ENCODE assay signal across 8 mouse cellular contexts in genomic region chr17:35824402-35824801, GRCm38 (mm10). TPM values are rescaled to one million over a fixed set of nuclear protein-coding genes. Genes with fewer than 3 reads are reported as not detected.
A peak's percentile ranks its signal among the peaks of the same experiment; 100 is the strongest.
DNase-seq lines count a peak whose midpoint lies in the region; ATAC-seq and TF ChIP-seq lines count a peak whose summit lies in the region.

No protein-coding gene starts in this region.

- TF ChIP-seq CTCF in forebrain, postnatal 0 days (IDR thresholded peaks at IDR 0.05; ENCODE audit: low read depth): peak; percentile 38

- no peaks in the 10 kb centered on the region for H3K27me3 ChIP-seq in kidney, embryonic 14.5 days (ENCODE audit: control insufficient read depth, insufficient read depth, low read length)
- H3K27me3 ChIP-seq in kidney, embryonic 16.5 days (ENCODE audit: insufficient read depth, low read length): 0 out of 2 replicates have a peak, but pooled peaks cover 3% of the 10 kb centered on the region
- H3K27me3 ChIP-seq in forebrain, postnatal 0 days (ENCODE audit: insufficient read depth, low read length): no peaks in the 10 kb centered on the region
- no peaks in the 10 kb centered on the region for H3K27me3 ChIP-seq in liver, embryonic 15.5 days

- no peak overlapping the region for H3K4me2 ChIP-seq in kidney, embryonic 14.5 days (replicated peaks; ENCODE audit: low read depth, low read length)
- H3K4me2 ChIP-seq in kidney, embryonic 16.5 days (replicated peaks; ENCODE audit: low read depth, low read length): no peak overlapping the region
- H3K4me2 ChIP-seq in forebrain, postnatal 0 days (ENCODE audit: low read depth): peak overlapping the region; percentile 80
- H3K4me2 ChIP-seq in liver, embryonic 15.5 days: peak overlapping the region; percentile 98

- 61% methylated on average over 7 of the region's 7 CpGs for WGBS in kidney, embryonic 14.5 days
- 60% methylated on average over 7 of the region's 7 CpGs for WGBS in kidney, embryonic 16.5 days
- 67% methylated on average over 7 of the region's 7 CpGs for WGBS in forebrain, postnatal 0 days
- 59% methylated on average over 7 of the region's 7 CpGs for WGBS in liver, embryonic 15.5 days (ENCODE audit: insufficient replicate concordance)

- DNase-seq in MN1 (ENCODE audit: low spot score): peak; percentile 70
- no peak for DNase-seq in forebrain, postnatal 0 days
- DNase-seq in gastrocnemius, postnatal 25 days: no peak
- no peak for DNase-seq in urinary bladder, postnatal 36 days (ENCODE audit: low spot score in 2 of 2)

- ATAC-seq in kidney, embryonic 14.5 days (ENCODE audit: low FRiP score, low TSS enrichment): no peak
- no peak for ATAC-seq in kidney, embryonic 16.5 days (ENCODE audit: low FRiP score, low TSS enrichment)
- ATAC-seq in forebrain, postnatal 0 days: no peak
- no peak for ATAC-seq in liver, embryonic 15.5 days (ENCODE audit: insufficient read depth)
- no peak for ATAC-seq in frontal cortex, adult (ENCODE audit: low TSS enrichment)

- H3K4me1 ChIP-seq in kidney, embryonic 14.5 days (ENCODE audit: control insufficient read depth, insufficient read depth, low read length): no peaks in the 10 kb centered on the region
- H3K4me1 ChIP-seq in kidney, embryonic 16.5 days (ENCODE audit: insufficient read depth, low read length): peaks cover 28% of the 10 kb centered on the region
- peaks cover 14% of the 10 kb centered on the region for H3K4me1 ChIP-seq in forebrain, postnatal 0 days (ENCODE audit: insufficient read depth)
- peaks cover 77% of the 10 kb centered on the region for H3K4me1 ChIP-seq in liver, embryonic 15.5 days (replicated peaks)

- H3K9me3 ChIP-seq in kidney, embryonic 14.5 days (ENCODE audit: control insufficient read depth, low read length): no peaks in the 10 kb centered on the region
- no peaks in the 10 kb centered on the region; the same call in 1 of the 2 replicates for H3K9me3 ChIP-seq in kidney, embryonic 16.5 days (ENCODE audit: low read length)
- no peaks in the 10 kb centered on the region for H3K9me3 ChIP-seq in forebrain, postnatal 0 days (ENCODE audit: low read length)
- no peaks in the 10 kb centered on the region for H3K9me3 ChIP-seq in liver, embryonic 15.5 days (replicated peaks)

- H3K36me3 ChIP-seq in kidney, embryonic 14.5 days (ENCODE audit: control insufficient read depth, insufficient read depth, low read length): peaks cover 19% of the 10 kb centered on the region; the same call in 1 of the 2 replicates
- H3K36me3 ChIP-seq in kidney, embryonic 16.5 days (ENCODE audit: insufficient read depth, low read length): peaks cover 21% of the 10 kb centered on the region
- peaks cover 14% of the 10 kb centered on the region for H3K36me3 ChIP-seq in forebrain, postnatal 0 days (ENCODE audit: insufficient read depth)
- H3K36me3 ChIP-seq in liver, embryonic 15.5 days (replicated peaks): peaks cover 45% of the 10 kb centered on the region

- H3K27ac ChIP-seq in kidney, embryonic 14.5 days (ENCODE audit: low read depth, low read length): no peak overlapping the region
- no peak overlapping the region for H3K27ac ChIP-seq in kidney, embryonic 16.5 days (ENCODE audit: low read length)
- no peak overlapping the region for H3K27ac ChIP-seq in forebrain, postnatal 0 days (ENCODE audit: low read depth, low read length)
- peak overlapping the region; percentile 95 for H3K27ac ChIP-seq in liver, embryonic 15.5 days (replicated peaks)

- peak overlapping the region; percentile 56; the same call in 1 of the 2 replicates for H3K4me3 ChIP-seq in kidney, embryonic 14.5 days (ENCODE audit: low read length)
- H3K4me3 ChIP-seq in kidney, embryonic 16.5 days (ENCODE audit: low read length): no peak overlapping the region
- H3K4me3 ChIP-seq in forebrain, postnatal 0 days (ENCODE audit: low read depth, low read length): no peak overlapping the region
- peak overlapping the region; percentile 86 for H3K4me3 ChIP-seq in liver, embryonic 15.5 days (replicated peaks)

- H3K9ac ChIP-seq in kidney, embryonic 14.5 days (ENCODE audit: low read depth, low read length): no peak overlapping the region
- H3K9ac ChIP-seq in kidney, embryonic 16.5 days (replicated peaks; ENCODE audit: low read length): no peak overlapping the region; the same call in 1 of the 2 replicates
- H3K9ac ChIP-seq in forebrain, postnatal 0 days: peak overlapping the region; percentile 79; the same call in 1 of the 2 replicates
- H3K9ac ChIP-seq in liver, embryonic 15.5 days: peak overlapping the region; percentile 82

RNA-seq across cellular contexts. Expression of gene Flot1, which starts 1.4 kb away (rescaled TPM):
- polyA plus RNA-seq in kidney, embryonic 14.5 days (2014; fragmentation: Nextera tagmentation; extraction: Ambion mirVana): 35.9 and 36.1 TPM in 2 replicates
- polyA plus RNA-seq in kidney, embryonic 16.5 days (2015; fragmentation: Nextera tagmentation; extraction: Ambion mirVana): 52.7 and 56.9 TPM in 2 replicates
- total RNA-seq in forebrain, postnatal 0 days (2014; rRNA removed): 90.4 and 103 TPM in 2 replicates
- polyA plus RNA-seq in forebrain, postnatal 0 days (2015; fragmentation: Nextera tagmentation; extraction: Ambion mirVana): 104 and 113 TPM in 2 replicates
- 33.7 and 42.4 TPM in 2 replicates for polyA plus RNA-seq in liver, embryonic 15.5 days (2015; fragmentation: Nextera tagmentation; extraction: Ambion mirVana)
- total RNA-seq in gastrocnemius, postnatal 25 days (2021): 10 to 100 TPM; 41.0 to 46.3 TPM

RNA-seq across cellular contexts. Expression of gene Ier3, which starts 2.9 kb away (rescaled TPM):
- polyA plus RNA-seq in kidney, embryonic 14.5 days (2014; fragmentation: Nextera tagmentation; extraction: Ambion mirVana): 6.8 and 7.7 TPM in 2 replicates
- polyA plus RNA-seq in kidney, embryonic 16.5 days (2015; fragmentation: Nextera tagmentation; extraction: Ambion mirVana): 33.5 and 40.4 TPM in 2 replicates
- total RNA-seq in forebrain, postnatal 0 days (2014; rRNA removed): 8.9 and 9.0 TPM in 2 replicates
- polyA plus RNA-seq in forebrain, postnatal 0 days (2015; fragmentation: Nextera tagmentation; extraction: Ambion mirVana): 13.0 and 13.1 TPM in 2 replicates
- polyA plus RNA-seq in liver, embryonic 15.5 days (2015; fragmentation: Nextera tagmentation; extraction: Ambion mirVana): 22.9 and 23.7 TPM in 2 replicates
- total RNA-seq in gastrocnemius, postnatal 25 days (2021): 1 to 10 TPM; 4.0 to 4.5 TPM

RNA-seq across cellular contexts. Expression of gene Tubb5, which starts 13.7 kb away (rescaled TPM):
- 1,061 and 1,103 TPM in 2 replicates for polyA plus RNA-seq in kidney, embryonic 14.5 days (2014; fragmentation: Nextera tagmentation; extraction: Ambion mirVana)
- polyA plus RNA-seq in kidney, embryonic 16.5 days (2015; fragmentation: Nextera tagmentation; extraction: Ambion mirVana): 905 and 985 TPM in 2 replicates
- total RNA-seq in forebrain, postnatal 0 days (2014; rRNA removed): 3,707 and 3,724 TPM in 2 replicates
- polyA plus RNA-seq in forebrain, postnatal 0 days (2015; fragmentation: Nextera tagmentation; extraction: Ambion mirVana): 2,151 and 2,226 TPM in 2 replicates
- 379 and 391 TPM in 2 replicates for polyA plus RNA-seq in liver, embryonic 15.5 days (2015; fragmentation: Nextera tagmentation; extraction: Ambion mirVana)
- 10 to 100 TPM; 39.2 to 54.5 TPM for total RNA-seq in gastrocnemius, postnatal 25 days (2021)

RNA-seq across cellular contexts. Expression of gene Mdc1, which starts 16.9 kb away (rescaled TPM):
- polyA plus RNA-seq in kidney, embryonic 14.5 days (2014; fragmentation: Nextera tagmentation; extraction: Ambion mirVana): 13.1 and 16.5 TPM in 2 replicates
- 16.3 and 16.7 TPM in 2 replicates for polyA plus RNA-seq in kidney, embryonic 16.5 days (2015; fragmentation: Nextera tagmentation; extraction: Ambion mirVana)
- total RNA-seq in forebrain, postnatal 0 days (2014; rRNA removed): 15.3 and 20.4 TPM in 2 replicates
- 3.0 and 4.4 TPM in 2 replicates for polyA plus RNA-seq in forebrain, postnatal 0 days (2015; fragmentation: Nextera tagmentation; extraction: Ambion mirVana)
- 8.5 and 9.1 TPM in 2 replicates for polyA plus RNA-seq in liver, embryonic 15.5 days (2015; fragmentation: Nextera tagmentation; extraction: Ambion mirVana)
- total RNA-seq in gastrocnemius, postnatal 25 days (2021): 1 to 10 TPM; 3.7 to 5.2 TPM

RNA-seq across cellular contexts. Expression of gene Nrm, which starts 36.7 kb away (rescaled TPM):
- polyA plus RNA-seq in kidney, embryonic 14.5 days (2014; fragmentation: Nextera tagmentation; extraction: Ambion mirVana): 53.2 and 65.2 TPM in 2 replicates
- 63.3 and 67.0 TPM in 2 replicates for polyA plus RNA-seq in kidney, embryonic 16.5 days (2015; fragmentation: Nextera tagmentation; extraction: Ambion mirVana)
- 6.1 and 9.7 TPM in 2 replicates for total RNA-seq in forebrain, postnatal 0 days (2014; rRNA removed)
- 13.1 and 15.6 TPM in 2 replicates for polyA plus RNA-seq in forebrain, postnatal 0 days (2015; fragmentation: Nextera tagmentation; extraction: Ambion mirVana)
- polyA plus RNA-seq in liver, embryonic 15.5 days (2015; fragmentation: Nextera tagmentation; extraction: Ambion mirVana): 22.0 and 22.5 TPM in 2 replicates
- total RNA-seq in gastrocnemius, postnatal 25 days (2021): 1 to 10 TPM in 1 of 2 experiments, under 1 TPM in 1; 0.74 to 1.6 TPM

Comparison
In these comparisons a context has a peak if more than half of its experiments do, and no peak if none do; other contexts are left out.
1. H3K4me3 ChIP-seq: peak in kidney, embryonic 14.5 days (single experiment) and liver, embryonic 15.5 days (single experiment); none in kidney, embryonic 16.5 days (single experiment) and forebrain, postnatal 0 days (single experiment).
2. H3K4me2 ChIP-seq: peak in forebrain, postnatal 0 days (single experiment) and liver, embryonic 15.5 days (single experiment); none in kidney, embryonic 14.5 days (single experiment) and kidney, embryonic 16.5 days (single experiment).
3. H3K9ac ChIP-seq: peak in forebrain, postnatal 0 days (single experiment) and liver, embryonic 15.5 days (single experiment); none in kidney, embryonic 14.5 days (single experiment) and kidney, embryonic 16.5 days (single experiment).